ENCODE assay signal across 14 mouse cellular contexts in the genomic region with DNA sequence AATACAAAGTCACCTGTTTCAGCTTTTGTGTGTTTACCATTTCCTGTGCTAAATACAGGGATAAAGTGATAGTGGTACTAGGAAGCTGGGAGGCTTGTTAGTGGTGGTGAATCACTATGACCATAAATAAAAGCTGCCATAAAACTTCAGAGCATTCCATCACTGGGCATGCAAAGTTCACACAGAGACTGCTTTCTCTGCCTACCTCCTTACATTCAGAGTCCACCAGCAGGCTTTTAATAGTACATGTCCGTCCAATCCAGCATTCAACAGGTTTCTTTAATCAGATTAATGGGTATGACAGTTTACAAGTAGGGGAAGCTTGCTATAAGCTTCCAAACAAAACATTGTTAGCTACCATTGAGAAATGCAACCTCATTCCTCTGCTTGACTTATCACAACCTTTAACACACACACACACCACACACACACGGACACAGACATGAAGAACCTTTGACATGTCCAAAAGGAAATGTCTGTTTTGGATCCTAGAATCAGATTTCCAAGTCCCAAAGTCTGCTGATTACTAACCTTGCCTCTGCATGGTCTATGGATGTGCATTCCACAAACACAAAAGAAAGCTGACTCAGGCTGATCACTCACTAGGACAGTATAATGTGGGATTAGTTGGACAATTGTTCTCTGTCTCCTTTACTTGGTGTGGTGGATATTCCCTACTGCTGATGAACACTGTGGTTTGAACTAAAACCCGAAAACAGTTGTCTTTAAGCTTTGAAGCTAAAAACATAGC.
"Had no signal": no experiment of that assay in that cellular context is flagged by ENCODE, and none has a peak within 500 bp of the region (broad histone marks: within the 10 kb centered on the region; RNA-seq: fewer than 3 reads in every experiment).

No protein-coding gene starts in this region.

- H3K9ac ChIP-seq: liver, embryonic 15.5 days; midbrain, embryonic 15.5 days; neural tube, embryonic 13.5 days had no signal

- H3K4me3 ChIP-seq: left cerebral cortex, adult 2 months; limb, embryonic 10.5 days; liver, embryonic 15.5 days; midbrain, embryonic 10.5 days; midbrain, embryonic 15.5 days; neural tube, embryonic 13.5 days had no signal

- H3K4me2 ChIP-seq: liver, embryonic 11.5 days; liver, embryonic 15.5 days; midbrain, embryonic 15.5 days; neural tube, embryonic 13.5 days had no signal

- ATAC-seq: lung, postnatal 0 days; midbrain, embryonic 15.5 days had no signal

- DNase-seq: kidney, adult 2 months; lung, adult 2 months; lung, postnatal 4 days; retina, postnatal 1 day; right cerebral cortex, postnatal 4 days; thymus, postnatal 36 days had no signal

- H3K36me3 ChIP-seq: liver, embryonic 15.5 days; midbrain, embryonic 10.5 days; midbrain, embryonic 15.5 days; neural tube, embryonic 13.5 days had no signal

- H3K4me1 ChIP-seq: liver, embryonic 15.5 days; midbrain, embryonic 15.5 days; neural tube, embryonic 13.5 days had no signal

- H3K27ac ChIP-seq: left cerebral cortex, adult 2 months; limb, embryonic 10.5 days; liver, embryonic 15.5 days; midbrain, embryonic 10.5 days; midbrain, embryonic 15.5 days; neural tube, embryonic 13.5 days had no signal

- H3K27me3 ChIP-seq: liver, embryonic 15.5 days; midbrain, embryonic 15.5 days had no signal

- H3K9me3 ChIP-seq: limb, embryonic 10.5 days; liver, embryonic 15.5 days; midbrain, embryonic 10.5 days; midbrain, embryonic 15.5 days; neural tube, embryonic 13.5 days had no signal
